Mouse (Mus musculus) kidney, postnatal 14 days (tissue): ENCODE data around the gene Heatr6.

Source experiments
- DNase-seq: peaks from one replicate; pipeline ENCODE4 v3.0.0; 2022; ENCODE audit warnings: mixed read lengths

Heatr6 gene

GRCm38 (mm10) chr11:83802166-83802565 lies 48.7 kb downstream of the Heatr6 start:
- peak; percentile 74 for DNase-seq

DNA sequence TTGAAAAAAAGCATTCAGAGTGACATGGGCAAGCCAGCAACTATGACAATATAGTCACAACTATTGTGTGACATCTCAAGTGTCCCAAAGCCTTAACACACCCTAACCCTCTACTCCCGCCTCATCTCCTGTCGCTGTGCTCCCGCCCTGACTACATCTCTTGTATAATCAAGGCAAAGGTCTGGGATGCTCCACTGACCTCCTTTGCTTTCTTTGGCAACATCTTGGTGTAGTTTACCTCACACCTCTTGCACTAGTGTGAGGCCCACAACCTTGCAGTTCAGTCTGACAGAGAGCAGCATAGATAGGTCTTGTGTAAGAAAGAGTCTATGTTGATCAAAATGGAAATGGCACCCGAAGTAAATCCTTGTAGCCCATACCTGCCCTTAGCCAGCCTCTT lies 49.1 kb downstream of the Heatr6 start:
- DNase-seq: no peak

- DNase-seq: no peak
These were observed 56.9 kb downstream of the Heatr6 start for GRCm38 (mm10) chr11:83810441-83810840.

- peak; percentile 73 for DNase-seq
These were observed 61.7 kb downstream of the Heatr6 start for GRCm38 (mm10) chr11:83815191-83815590.

DNA sequence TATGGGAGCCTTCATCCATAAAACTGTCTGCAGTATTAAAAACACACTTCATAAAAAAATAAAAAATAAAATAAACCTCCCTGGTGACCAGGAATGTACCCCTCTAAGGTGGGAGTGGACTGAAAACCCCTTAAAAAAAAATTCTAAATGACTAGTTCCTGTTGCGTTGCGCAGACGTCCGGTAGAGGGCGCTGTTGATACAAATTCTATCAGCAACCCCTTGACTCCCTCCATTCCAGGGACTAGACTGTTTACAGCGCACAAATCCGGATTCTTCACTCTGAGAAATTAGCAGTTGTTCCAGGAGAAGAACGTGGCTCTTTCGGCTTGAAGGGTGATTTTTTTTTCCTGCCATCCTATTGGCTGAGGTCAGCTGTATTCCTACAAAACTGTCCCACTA lies 62.1 kb downstream of the Heatr6 start:
- DNase-seq: peak; percentile 80

DNA sequence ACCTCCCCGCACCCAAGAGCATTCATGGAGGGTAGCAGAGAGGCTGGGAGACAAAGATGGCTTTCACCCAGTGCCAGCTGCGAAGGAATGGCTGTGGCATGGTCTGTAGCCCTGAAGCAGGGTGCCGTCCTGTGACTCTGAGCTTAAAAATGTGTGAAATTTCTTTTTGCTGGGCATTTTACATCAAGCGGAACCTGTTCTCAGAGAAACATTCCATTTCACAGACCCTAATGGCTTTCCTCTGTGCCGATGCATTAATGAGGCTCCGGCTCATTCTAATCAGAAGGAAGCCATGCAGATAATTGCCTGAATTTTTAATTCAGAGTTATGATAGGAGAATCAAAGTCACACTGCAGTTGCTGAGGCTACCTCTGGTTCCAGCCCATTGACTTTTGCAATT lies 63.6 kb downstream of the Heatr6 start:
- peak; percentile 77 for DNase-seq

DNA sequence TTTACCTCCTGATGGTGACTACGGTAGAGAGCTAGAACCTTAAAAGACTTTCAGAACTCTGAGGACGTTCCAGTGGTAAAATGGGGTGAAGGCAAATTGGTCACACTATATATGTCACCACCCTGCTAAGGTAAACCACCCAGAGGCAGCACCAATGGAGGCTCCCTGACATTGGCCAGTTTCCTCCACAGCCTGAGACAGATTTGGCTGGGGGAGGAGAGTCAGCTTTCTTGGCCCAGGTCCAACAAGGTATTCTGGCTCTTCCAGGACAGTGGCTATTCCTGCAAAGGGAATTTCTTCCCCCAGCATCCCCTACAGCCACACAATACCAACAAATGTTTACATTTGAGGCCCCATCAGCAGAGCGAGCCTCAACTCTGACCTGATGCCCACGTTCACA lies 64.5 kb downstream of the Heatr6 start:
- peak; percentile 51 for DNase-seq

DNA sequence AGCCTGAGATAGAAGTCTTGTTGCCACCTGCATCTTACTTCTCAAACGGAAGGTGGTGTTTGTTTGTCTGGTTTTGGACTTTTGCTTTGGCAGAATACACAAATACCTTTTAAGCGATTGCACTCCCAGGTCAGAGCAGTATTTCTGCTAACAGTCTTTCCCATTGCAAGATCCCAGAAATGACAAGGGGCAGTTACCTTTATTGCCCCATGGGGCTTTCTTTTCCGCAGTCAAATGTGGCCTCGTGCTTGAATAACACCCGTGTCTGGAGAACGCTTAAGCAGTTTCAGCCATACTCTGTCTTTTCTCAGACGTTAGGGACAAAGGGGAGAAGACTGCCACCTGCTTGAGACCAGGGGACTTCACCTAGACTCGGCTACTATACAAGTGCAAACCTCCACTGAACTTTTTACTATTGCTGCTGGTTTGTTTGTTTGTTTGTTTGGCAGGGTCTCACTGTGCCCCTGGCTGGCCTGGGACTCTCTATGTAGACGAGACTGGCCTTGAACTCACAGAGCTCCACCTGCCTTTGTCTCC lies 65.2 kb downstream of the Heatr6 start:
- DNase-seq: no peak

DNA sequence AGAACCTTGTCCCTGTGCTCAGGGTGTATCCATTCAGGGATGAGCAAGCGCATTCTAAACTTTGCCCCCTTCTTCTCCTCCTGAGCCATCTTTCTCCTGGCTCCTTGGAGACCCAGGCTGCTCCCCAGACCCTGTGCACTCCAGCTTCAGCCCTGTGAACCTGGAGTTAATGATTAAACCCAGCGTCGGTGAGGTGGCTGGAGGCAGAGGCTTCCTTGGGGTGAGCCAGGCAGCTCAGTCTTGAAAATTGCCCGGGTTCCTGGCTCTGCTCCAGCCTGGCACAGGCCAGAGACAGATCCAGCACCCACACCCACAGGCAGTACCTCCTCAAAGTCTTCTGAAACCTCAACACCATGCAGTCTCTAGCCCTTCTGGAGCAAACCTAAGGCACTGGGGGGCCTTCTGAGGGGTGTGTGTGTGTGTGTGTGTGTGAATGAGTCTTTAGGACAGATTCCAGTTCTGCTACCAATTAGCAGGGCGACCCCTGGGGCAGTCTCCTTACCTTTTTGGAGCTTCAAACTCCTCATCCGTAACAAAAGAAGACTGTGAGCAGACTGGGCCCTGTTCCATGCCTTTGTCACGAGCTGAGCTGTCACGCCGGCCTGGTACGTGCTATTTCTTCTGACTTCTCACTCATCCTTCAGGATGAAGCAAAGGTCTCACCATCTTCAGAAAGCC lies 66.4 kb downstream of the Heatr6 start:
- DNase-seq: peak; percentile 93

DNA sequence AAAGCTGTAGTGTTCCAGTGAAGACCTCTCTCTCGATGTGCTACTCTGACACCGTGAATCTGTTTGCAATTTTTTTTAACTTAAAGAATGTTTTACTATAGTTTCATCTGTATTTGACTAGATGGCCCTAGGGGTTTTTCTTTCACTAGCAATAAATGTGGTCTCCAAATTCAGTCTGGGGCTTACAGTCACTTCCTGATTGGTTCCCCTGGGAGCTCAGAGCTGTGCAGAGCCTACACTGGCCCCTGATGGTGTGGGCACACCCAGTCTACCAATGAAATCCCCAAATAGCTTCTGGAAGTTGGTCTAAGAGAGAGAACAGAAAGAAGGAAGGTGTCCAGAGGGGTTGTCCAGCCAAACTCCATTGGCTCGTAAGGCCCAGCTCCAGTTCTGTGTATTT lies 72.6 kb downstream of the Heatr6 start:
- DNase-seq: no peak

GRCm38 (mm10) chr11:83828553-83829142 lies 75.2 kb downstream of the Heatr6 start:
- DNase-seq: no peak

DNA sequence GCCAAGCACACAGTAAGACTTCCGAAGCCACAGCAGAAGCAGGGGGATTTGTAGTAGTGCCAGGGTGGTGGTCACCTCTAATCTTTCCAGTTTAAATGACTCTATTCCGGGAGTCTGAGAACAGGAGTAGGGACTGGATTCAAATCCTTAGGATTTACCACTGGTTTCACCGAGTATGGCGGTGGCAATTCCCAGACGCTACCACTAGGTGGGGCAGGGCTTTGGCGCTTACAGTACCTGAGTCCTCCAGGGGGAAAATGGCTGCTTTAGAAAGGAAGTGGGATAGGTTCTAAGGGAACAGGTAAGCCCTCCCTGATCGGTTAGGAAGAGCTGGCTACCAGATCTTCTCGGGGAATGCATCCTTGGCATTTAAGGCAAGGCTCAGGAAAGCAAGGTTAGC lies 78.9 kb downstream of the Heatr6 start:
- peak; percentile 21 for DNase-seq
